Mouse (Mus musculus) cerebellum, adult 9-10 months (tissue): ENCODE data around the gene Mmp9.

ENCODE experiments used
- DNase-seq: peaks from one replicate; pipeline ENCODE4 v3.0.0; 2022

Mmp9 gene

GRCm38 (mm10) chr2:164994659-164995428 lies 54.3 kb downstream of the Mmp9 start:
- peak; percentile 59 for DNase-seq

GRCm38 (mm10) chr2:164995976-164996375 lies 55.4 kb downstream of the Mmp9 start:
- DNase-seq: peak; percentile 43

- DNase-seq: peak; percentile 42
Observed at GRCm38 (mm10) chr2:164996848-164997720, 56.5 kb downstream of the Mmp9 start.

GRCm38 (mm10) chr2:164997721-164998428 lies 57.3 kb downstream of the Mmp9 start:
- DNase-seq: peak; percentile 51

- DNase-seq: peak; percentile 21
Observed at GRCm38 (mm10) chr2:165001958-165002357, 61.4 kb downstream of the Mmp9 start.

GRCm38 (mm10) chr2:165003108-165003507 lies 62.5 kb downstream of the Mmp9 start:
- peak; percentile 37 for DNase-seq

GRCm38 (mm10) chr2:165004237-165004636 lies 63.7 kb downstream of the Mmp9 start:
- no peak for DNase-seq
